Mouse (Mus musculus): ENCODE measurements at regions not wholly inside any gene's neighbourhood (a gene's known extent, or its start where the extent isn't known, plus 50 kb on each side); places are given as distances from the start of the nearest gene placed in this dataset.
"Not testable (repeated sequence)": the region's sequence is repeated elsewhere in the genome, so short reads cannot be mapped to it uniquely, and the experiment has no call there.

DNA sequence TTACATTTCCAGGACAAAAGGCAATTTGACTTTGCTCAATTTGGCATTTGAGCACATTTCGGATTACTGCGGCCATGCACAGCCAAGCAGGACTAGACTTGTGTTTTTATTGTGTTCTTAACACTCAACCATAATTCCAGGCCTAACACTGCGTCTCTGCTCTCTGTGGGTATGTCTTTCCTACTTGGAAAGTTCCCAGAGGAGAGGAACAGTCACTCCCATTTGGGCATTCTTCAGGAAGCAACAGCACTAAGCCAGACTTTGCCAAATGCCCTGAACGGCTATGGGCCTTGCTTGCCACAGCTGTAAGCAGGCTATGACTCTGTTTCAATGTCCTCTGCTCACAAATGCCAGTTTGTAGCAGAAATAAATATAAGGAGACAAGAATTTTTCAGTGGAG, 56.5 kb upstream of the Pdk3 start:
- DNase-seq (ENCODE audit: low spot score in 2 of 2): no peak

DNA sequence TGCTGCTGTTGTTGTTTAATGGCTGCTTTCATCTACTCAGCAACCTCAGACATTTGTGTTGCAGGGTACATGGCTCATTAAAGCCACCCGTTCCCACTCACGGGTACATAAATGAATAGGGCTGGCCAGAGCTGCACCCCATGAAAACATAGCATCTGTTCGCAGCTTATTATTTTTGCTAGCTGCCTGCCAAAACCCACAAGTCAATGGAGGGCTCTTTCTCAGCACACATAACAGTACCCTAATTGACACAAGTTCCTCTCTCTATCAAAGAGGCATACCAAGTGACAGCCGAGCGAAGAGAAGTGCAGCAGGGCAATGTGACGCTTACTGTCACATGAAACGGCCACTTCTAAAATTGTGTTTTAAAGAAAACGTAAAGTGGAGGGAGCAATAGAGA, 57.0 kb upstream of the Pdk3 start:
- no peak for DNase-seq (ENCODE audit: low spot score in 2 of 2)

DNA sequence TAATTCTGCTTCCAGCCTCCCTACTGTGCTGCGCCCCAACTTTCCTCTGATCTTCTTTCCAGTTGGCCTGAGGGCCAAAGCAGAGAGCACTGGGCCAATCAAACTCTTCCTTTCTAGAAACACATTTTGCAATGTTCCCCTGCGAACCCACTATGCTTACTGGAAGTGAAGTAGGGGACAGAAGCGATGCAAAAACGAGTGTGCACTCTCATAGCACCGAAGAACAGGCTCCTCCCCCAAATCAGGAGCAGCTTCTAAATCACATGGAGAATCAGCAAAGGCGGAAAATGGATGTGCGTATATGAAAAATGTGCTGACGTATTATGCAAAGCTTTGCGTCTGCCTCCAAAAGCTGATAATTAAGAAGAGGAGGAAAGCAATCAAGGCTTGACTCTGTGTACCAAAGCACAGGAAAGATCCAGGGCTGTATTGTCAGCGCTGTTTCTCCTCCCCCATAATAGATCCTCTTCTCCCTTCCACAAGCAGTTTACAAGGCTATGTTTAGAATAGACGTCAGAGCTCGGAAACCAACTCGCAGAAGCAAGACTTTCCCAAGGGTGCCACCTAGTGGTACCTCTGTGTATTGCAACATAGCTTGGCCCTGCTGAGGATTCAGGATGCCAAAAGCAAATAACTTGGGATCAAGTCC, 57.5 kb upstream of the Pdk3 start:
- peak; percentile 55 to 81 for DNase-seq (ENCODE audit: low spot score in 2 of 2)

DNA sequence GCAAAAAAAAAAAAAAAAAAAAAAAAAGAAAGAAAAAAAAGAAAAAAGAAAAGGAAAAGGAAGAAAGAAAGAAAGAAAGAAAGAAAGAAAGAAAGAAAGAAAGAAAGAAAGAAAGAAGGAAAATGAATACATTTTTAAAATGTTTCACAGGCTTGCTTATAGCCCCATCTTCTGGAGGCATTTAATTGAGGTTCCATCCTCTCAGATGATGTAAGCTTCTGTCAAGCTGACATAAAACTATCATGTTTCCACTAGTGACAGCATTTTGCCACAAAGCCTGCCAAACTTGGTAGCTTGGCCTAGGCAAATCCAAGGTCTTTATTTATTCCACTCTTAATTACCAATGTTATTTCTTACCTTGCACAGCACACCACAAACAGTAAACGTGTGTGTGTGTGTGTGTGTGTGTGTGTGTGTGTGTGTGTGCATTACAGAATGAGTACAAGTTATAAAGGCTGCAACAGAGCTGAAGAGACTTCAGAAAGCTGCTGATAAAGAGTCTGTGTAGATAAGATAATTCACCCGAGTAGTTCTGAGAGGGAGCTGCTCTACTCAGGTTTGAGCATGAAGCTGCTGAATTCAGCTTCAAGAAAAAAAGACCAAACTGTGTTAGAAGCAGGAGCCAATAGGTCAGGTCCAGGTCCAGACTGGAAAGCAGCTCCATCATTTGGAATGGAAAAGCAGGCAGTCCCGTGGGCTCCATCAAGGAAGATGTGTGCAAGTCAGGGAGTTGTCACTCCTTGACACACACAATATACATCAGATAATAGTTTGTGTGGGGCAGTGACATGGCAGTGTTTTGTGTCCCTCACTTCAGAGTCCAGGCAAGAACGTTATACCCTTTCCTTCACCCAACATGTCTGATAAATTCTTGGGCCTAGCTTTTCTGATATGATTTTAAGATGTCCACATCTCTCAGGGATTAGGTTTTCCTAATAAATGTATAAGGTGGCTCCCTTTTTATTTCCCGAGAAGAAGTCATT, 65.1 kb upstream of the Pdk3 start:
- DNase-seq (ENCODE audit: low spot score in 2 of 2): no peak

DNA sequence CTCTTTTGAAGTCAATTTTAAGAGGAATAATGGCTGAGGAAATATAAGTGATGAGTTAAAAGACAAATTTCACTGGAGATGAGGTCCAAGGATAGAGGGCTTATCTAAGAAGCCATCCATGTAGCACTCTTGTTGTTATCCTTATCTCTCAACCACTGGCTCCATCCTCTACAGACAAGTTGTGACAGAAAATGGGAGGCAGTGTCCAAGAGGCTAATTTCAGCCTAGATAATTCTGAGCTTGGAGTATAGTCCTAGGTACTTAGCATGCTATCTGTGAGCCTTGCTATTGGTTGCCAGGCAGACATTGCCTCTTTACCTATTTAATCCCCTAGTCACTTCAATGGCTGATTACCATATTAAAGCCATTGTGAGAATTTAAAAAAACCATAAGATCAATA, 65.2 kb upstream of the AU015836 start:
- DNase-seq (ENCODE audit: low spot score in 2 of 2): no peak

DNA sequence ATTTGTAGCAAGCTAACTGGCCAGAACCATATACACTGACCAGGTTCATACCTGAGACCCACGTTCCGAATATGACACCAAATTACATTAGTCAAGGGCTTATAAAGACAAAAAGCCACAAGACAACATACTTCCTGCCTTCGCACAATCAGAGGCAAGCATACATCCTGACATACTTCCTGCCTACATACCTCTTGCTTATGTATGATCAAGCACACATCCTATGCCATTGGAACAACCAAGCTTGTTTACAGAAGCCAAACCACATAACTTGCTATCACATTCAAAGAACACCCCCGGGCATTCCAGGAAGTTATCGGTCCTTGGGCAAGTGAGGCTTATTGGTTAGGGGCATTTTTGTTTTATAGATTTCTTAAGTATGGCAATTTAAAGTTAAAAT, 62.9 kb upstream of the AU015836 start:
- DNase-seq (ENCODE audit: low spot score in 2 of 2): no peak

DNA sequence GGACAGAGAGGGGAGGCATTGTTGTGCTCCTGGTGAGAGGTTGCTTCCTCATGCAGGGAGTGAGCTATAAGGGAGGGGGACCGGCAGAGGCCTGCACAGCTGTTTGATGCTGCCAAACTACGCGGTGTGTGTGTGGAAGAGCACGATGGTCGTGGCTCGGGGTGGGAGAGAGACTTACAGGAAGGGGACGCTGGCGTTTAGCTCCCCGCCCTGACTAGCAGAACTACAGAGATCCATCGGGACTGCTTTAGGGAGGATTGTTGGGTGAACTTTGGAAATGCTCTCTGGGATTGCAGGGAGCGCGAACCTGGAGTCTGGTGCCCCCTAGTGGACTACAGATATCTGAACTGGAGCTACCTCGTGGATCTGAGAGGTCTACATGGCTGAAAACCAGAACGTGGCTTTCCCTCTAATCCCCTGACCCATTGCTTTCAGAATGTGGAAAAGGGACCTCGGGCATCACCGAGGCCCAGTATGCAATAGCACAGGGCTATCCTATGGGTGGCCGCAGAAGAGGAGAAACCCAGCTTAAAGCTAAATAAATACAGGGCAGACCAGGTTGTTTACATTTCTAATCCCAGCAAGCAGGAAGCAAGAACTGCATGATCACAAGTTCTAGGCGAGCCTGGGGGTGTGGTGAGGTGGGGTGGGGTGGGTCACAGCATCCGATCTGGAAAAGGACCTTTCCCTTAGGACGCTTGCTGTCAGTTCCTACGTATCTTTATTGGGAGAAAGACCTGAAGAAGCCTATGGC, 57.2 kb upstream of the AU015836 start:
- peak in 1 of 2 experiments; percentile 28 for DNase-seq (ENCODE audit: low spot score in 2 of 2)

DNA sequence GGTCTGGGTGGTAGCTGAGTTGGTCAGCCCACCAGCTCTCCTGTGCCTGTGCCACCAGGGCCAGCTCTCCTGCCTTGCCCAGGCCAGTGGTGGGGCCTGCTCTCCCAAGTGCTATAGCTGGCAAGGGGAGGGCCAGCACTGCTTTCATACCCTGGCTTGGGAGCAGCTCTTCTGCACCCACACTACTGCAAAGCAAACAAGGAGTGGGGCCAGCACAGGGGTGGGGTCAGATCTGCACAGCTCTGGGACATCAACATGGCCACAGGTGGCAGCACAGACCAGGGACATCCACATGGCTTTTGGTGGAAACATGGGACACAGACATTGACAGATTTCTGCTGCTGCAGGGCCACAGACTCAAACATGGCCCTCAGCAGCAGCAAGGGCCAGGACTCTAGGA, 52.9 kb upstream of the AU015836 start:
- DNase-seq (ENCODE audit: low spot score in 2 of 2): no peak

DNA sequence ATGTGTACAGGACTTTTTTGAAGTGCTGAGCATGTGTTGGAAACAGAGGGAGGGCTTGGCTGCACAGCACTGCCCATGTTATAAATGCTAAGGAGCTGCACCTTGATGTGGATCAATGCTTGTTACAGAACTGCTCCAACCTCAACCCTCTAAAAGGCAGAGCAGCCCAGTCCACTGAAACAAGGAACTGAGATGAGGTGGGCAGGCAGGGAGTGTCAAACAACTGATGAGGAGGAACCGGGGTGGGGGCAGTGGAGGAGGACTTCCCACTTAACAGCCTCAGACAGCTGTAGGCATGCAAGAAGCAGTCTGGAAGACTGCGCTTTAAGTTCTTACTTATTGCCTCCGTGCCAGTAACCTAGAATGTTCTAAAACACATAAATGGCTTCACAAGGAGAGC, 51.1 kb upstream of the AU015836 start:
- not testable (repeated sequence) for DNase-seq (ENCODE audit: low spot score in 2 of 2)

Measured in frontal cortex, postnatal 10 days (tissue).